In the genomic region with DNA sequence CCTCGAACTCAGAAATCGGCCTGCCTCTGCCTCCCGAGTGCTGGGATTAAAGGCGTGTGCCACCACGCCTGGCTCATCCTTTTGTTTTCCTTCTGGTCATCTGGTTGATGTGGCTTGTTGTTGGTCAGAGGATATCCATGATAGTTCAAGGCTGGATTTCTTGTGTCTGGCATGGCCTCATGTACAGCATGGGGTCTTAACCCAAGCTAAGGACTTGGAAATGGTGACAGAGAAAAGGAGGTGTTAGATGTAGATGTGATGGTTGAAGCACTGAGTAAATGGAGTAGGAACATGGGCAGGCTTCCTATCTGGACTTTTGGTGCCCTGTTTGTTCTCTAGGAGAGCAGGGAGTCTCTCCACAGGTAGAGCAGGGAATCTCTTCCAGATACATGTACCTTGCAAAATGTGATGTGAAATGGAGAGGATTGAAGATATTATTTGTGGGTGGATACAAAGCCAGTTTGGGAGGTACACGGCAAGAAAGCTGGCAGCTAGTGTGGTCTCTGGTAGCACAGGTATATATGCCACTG, we compare ENCODE assay signal across 17 mouse cellular contexts. TPM values are rescaled to one million over a fixed set of nuclear protein-coding genes. Genes with fewer than 3 reads are reported as not detected.
DNase-seq lines count a peak whose midpoint lies in the region; ATAC-seq lines count a peak whose summit lies in the region.
"Had no signal": no experiment of that assay in that cellular context is flagged by ENCODE, and none has a peak within 500 bp of the region (broad histone marks: within the 10 kb centered on the region; RNA-seq: fewer than 3 reads in every experiment).

No protein-coding gene starts in this region.

- no peak overlapping the region for H3K9ac ChIP-seq in embryonic facial prominence, embryonic 11.5 days (replicated peaks; ENCODE audit: low read length)
- no peak overlapping the region for H3K9ac ChIP-seq in kidney, embryonic 16.5 days (replicated peaks; ENCODE audit: low read length)
- H3K9ac ChIP-seq in kidney, embryonic 14.5 days (ENCODE audit: low read depth, low read length) = no peak overlapping the region
- no peak overlapping the region for H3K9ac ChIP-seq in embryonic facial prominence, embryonic 13.5 days
- no peak overlapping the region for H3K9ac ChIP-seq in neural tube, embryonic 11.5 days (ENCODE audit: low read length)

- no peaks in the 10 kb centered on the region for H3K4me1 ChIP-seq in embryonic facial prominence, embryonic 11.5 days (ENCODE audit: control insufficient read depth, insufficient read depth, low read length)
- no peaks in the 10 kb centered on the region for H3K4me1 ChIP-seq in embryonic facial prominence, embryonic 10.5 days
- no peaks in the 10 kb centered on the region for H3K4me1 ChIP-seq in kidney, embryonic 16.5 days (ENCODE audit: insufficient read depth, low read length)
- no peaks in the 10 kb centered on the region for H3K4me1 ChIP-seq in kidney, embryonic 14.5 days (ENCODE audit: control insufficient read depth, insufficient read depth, low read length)
- no peaks in the 10 kb centered on the region for H3K4me1 ChIP-seq in embryonic facial prominence, embryonic 13.5 days
- no peaks in the 10 kb centered on the region for H3K4me1 ChIP-seq in neural tube, embryonic 11.5 days (ENCODE audit: control insufficient read depth, insufficient read depth, low read length)

- H3K9me3 ChIP-seq in embryonic facial prominence, embryonic 11.5 days (replicated peaks; ENCODE audit: control insufficient read depth, low read length) = peaks cover 8% of the 10 kb centered on the region
- peaks cover 16% of the 10 kb centered on the region for H3K9me3 ChIP-seq in embryonic facial prominence, embryonic 10.5 days
- 0 out of 2 replicates have a peak, but pooled peaks cover 7% of the 10 kb centered on the region for H3K9me3 ChIP-seq in kidney, embryonic 16.5 days (ENCODE audit: low read length)
- peaks cover 9% of the 10 kb centered on the region; the same call in 1 of the 2 replicates for H3K9me3 ChIP-seq in kidney, embryonic 14.5 days (ENCODE audit: control insufficient read depth, low read length)
- H3K9me3 ChIP-seq in embryonic facial prominence, embryonic 13.5 days = no peaks in the 10 kb centered on the region
- peaks cover 2% of the 10 kb centered on the region; the same call in 1 of the 2 replicates for H3K9me3 ChIP-seq in neural tube, embryonic 11.5 days (ENCODE audit: control insufficient read depth, low read length)

- DNase-seq in embryonic facial prominence, embryonic 11.5 days (ENCODE audit: low spot score) = no peak
- no peak for DNase-seq in embryonic facial prominence, embryonic 10.5 days (ENCODE audit: low spot score)
- DNase-seq in neural tube, embryonic 11.5 days (ENCODE audit: low spot score) = no peak
- DNase-seq in gastrocnemius, postnatal 4 days (ENCODE audit: low spot score in 2 of 2) = no peak
- DNase-seq in spleen, postnatal 36 days (ENCODE audit: low spot score in 2 of 2) = no peak
- DNase-seq: cerebellum, postnatal 10 days; gastrocnemius, adult 2 months; kidney, adult 9 months; layer of hippocampus, adult 9-11 months; spleen, adult 18-20 months; thymus, postnatal 25 days had no signal

- no peaks in the 10 kb centered on the region for H3K27me3 ChIP-seq in embryonic facial prominence, embryonic 11.5 days (ENCODE audit: control insufficient read depth, insufficient read depth, low read length)
- no peaks in the 10 kb centered on the region for H3K27me3 ChIP-seq in embryonic facial prominence, embryonic 10.5 days (replicated peaks; ENCODE audit: low read depth, poor library complexity, severe bottlenecking)
- H3K27me3 ChIP-seq in kidney, embryonic 16.5 days (ENCODE audit: insufficient read depth, low read length) = no peaks in the 10 kb centered on the region
- no peaks in the 10 kb centered on the region for H3K27me3 ChIP-seq in kidney, embryonic 14.5 days (ENCODE audit: control insufficient read depth, insufficient read depth, low read length)
- no peaks in the 10 kb centered on the region for H3K27me3 ChIP-seq in embryonic facial prominence, embryonic 13.5 days
- no peaks in the 10 kb centered on the region for H3K27me3 ChIP-seq in neural tube, embryonic 11.5 days (ENCODE audit: control insufficient read depth, insufficient read depth, low read length)

- H3K36me3 ChIP-seq in embryonic facial prominence, embryonic 11.5 days (replicated peaks; ENCODE audit: control insufficient read depth, insufficient read depth, low read depth, low read length) = no peaks in the 10 kb centered on the region
- no peaks in the 10 kb centered on the region for H3K36me3 ChIP-seq in embryonic facial prominence, embryonic 10.5 days (replicated peaks)
- H3K36me3 ChIP-seq in kidney, embryonic 16.5 days (ENCODE audit: insufficient read depth, low read length) = no peaks in the 10 kb centered on the region
- H3K36me3 ChIP-seq in kidney, embryonic 14.5 days (ENCODE audit: control insufficient read depth, insufficient read depth, low read length) = no peaks in the 10 kb centered on the region
- no peaks in the 10 kb centered on the region for H3K36me3 ChIP-seq in embryonic facial prominence, embryonic 13.5 days
- H3K36me3 ChIP-seq in neural tube, embryonic 11.5 days (ENCODE audit: control insufficient read depth, insufficient read depth, low read length) = no peaks in the 10 kb centered on the region

- H3K4me2 ChIP-seq in embryonic facial prominence, embryonic 11.5 days (ENCODE audit: low read depth, low read length) = no peak overlapping the region
- H3K4me2 ChIP-seq in kidney, embryonic 16.5 days (replicated peaks; ENCODE audit: low read depth, low read length) = no peak overlapping the region
- no peak overlapping the region for H3K4me2 ChIP-seq in kidney, embryonic 14.5 days (replicated peaks; ENCODE audit: low read depth, low read length)
- no peak overlapping the region for H3K4me2 ChIP-seq in embryonic facial prominence, embryonic 13.5 days
- no peak overlapping the region for H3K4me2 ChIP-seq in neural tube, embryonic 11.5 days (ENCODE audit: low read depth)

- no peak overlapping the region for H3K4me3 ChIP-seq in embryonic facial prominence, embryonic 11.5 days (ENCODE audit: low read depth, low read length)
- H3K4me3 ChIP-seq in embryonic facial prominence, embryonic 10.5 days = no peak overlapping the region
- no peak overlapping the region for H3K4me3 ChIP-seq in kidney, embryonic 16.5 days (ENCODE audit: low read length)
- no peak overlapping the region for H3K4me3 ChIP-seq in kidney, embryonic 14.5 days (ENCODE audit: low read length)
- H3K4me3 ChIP-seq in embryonic facial prominence, embryonic 13.5 days = no peak overlapping the region
- H3K4me3 ChIP-seq in neural tube, embryonic 11.5 days (ENCODE audit: low read depth, low read length) = no peak overlapping the region
- H3K4me3 ChIP-seq: gastrocnemius, adult 2 months had no signal

- WGBS in embryonic facial prominence, embryonic 11.5 days = 81% methylated on average over 6 of the region's 6 CpGs
- WGBS in embryonic facial prominence, embryonic 10.5 days = 74% methylated on average over 6 of the region's 6 CpGs
- WGBS in kidney, embryonic 16.5 days = 70% methylated on average over 4 of the region's 6 CpGs
- WGBS in kidney, embryonic 14.5 days = 84% methylated on average over 6 of the region's 6 CpGs
- 74% methylated on average over 6 of the region's 6 CpGs for WGBS in embryonic facial prominence, embryonic 13.5 days
- WGBS in neural tube, embryonic 11.5 days = 80% methylated on average over 6 of the region's 6 CpGs

- no peak overlapping the region for H3K27ac ChIP-seq in embryonic facial prominence, embryonic 11.5 days (replicated peaks; ENCODE audit: low read depth, low read length)
- H3K27ac ChIP-seq in embryonic facial prominence, embryonic 10.5 days (replicated peaks) = no peak overlapping the region
- H3K27ac ChIP-seq in kidney, embryonic 16.5 days (ENCODE audit: low read length) = no peak overlapping the region
- H3K27ac ChIP-seq in kidney, embryonic 14.5 days (ENCODE audit: low read depth, low read length) = no peak overlapping the region
- no peak overlapping the region for H3K27ac ChIP-seq in embryonic facial prominence, embryonic 13.5 days
- no peak overlapping the region for H3K27ac ChIP-seq in neural tube, embryonic 11.5 days (ENCODE audit: low read depth, low read length)
- H3K27ac ChIP-seq: gastrocnemius, adult 2 months had no signal

- ATAC-seq in embryonic facial prominence, embryonic 11.5 days (replicated peaks; ENCODE audit: insufficient number of reproducible peaks, low FRiP score, low TSS enrichment, low read depth) = peak; percentile 34; the same call in 1 of the 2 replicates
- ATAC-seq in kidney, embryonic 16.5 days (ENCODE audit: low FRiP score, low TSS enrichment) = peak; percentile 23; the same call in 1 of the 2 replicates
- ATAC-seq in kidney, embryonic 14.5 days (ENCODE audit: low FRiP score, low TSS enrichment) = no peak
- ATAC-seq in embryonic facial prominence, embryonic 13.5 days (ENCODE audit: insufficient number of reproducible peaks, insufficient read depth, low FRiP score, low TSS enrichment, low read depth) = 0 out of 2 replicates have a peak, but pooled peaks have one; percentile 56
- peak; percentile 45; the same call in 1 of the 2 replicates for ATAC-seq in neural tube, embryonic 11.5 days (ENCODE audit: insufficient read depth, low FRiP score, low TSS enrichment)

RNA-seq across cellular contexts. Expression of a gene that starts 46.3 kb away (rescaled TPM):
- polyA plus RNA-seq in embryonic facial prominence, embryonic 11.5 days (2014; fragmentation: Nextera tagmentation; extraction: Ambion mirVana) = not detected in 2 replicates
- polyA plus RNA-seq in embryonic facial prominence, embryonic 10.5 days (2016; fragmentation: Nextera tagmentation; extraction: Ambion mirVana) = not detected in 2 replicates
- polyA plus RNA-seq in kidney, embryonic 16.5 days (2015; fragmentation: Nextera tagmentation; extraction: Ambion mirVana) = not detected in 2 replicates
- not detected in 2 replicates for polyA plus RNA-seq in kidney, embryonic 14.5 days (2014; fragmentation: Nextera tagmentation; extraction: Ambion mirVana)
- not detected in 2 replicates for polyA plus RNA-seq in embryonic facial prominence, embryonic 13.5 days (2015; fragmentation: Nextera tagmentation; extraction: Ambion mirVana)
- not detected in 2 replicates for polyA plus RNA-seq in neural tube, embryonic 11.5 days (2014; fragmentation: Nextera tagmentation; extraction: Ambion mirVana)
- total RNA-seq in gastrocnemius, postnatal 4 days (2021) = not detected
- total RNA-seq: gastrocnemius, adult 2 months; left cerebral cortex, postnatal 36 days had no signal
- polyA plus RNA-seq: heart, postnatal 0 days; lung, embryonic 16.5 days had no signal

RNA-seq across cellular contexts. Expression of a gene that starts 48.8 kb away (rescaled TPM):
- not detected in 2 replicates for polyA plus RNA-seq in embryonic facial prominence, embryonic 11.5 days (2014; fragmentation: Nextera tagmentation; extraction: Ambion mirVana)
- polyA plus RNA-seq in embryonic facial prominence, embryonic 10.5 days (2016; fragmentation: Nextera tagmentation; extraction: Ambion mirVana) = not detected in 2 replicates
- polyA plus RNA-seq in kidney, embryonic 16.5 days (2015; fragmentation: Nextera tagmentation; extraction: Ambion mirVana) = not detected in 2 replicates
- not detected in 2 replicates for polyA plus RNA-seq in kidney, embryonic 14.5 days (2014; fragmentation: Nextera tagmentation; extraction: Ambion mirVana)
- not detected in 2 replicates for polyA plus RNA-seq in embryonic facial prominence, embryonic 13.5 days (2015; fragmentation: Nextera tagmentation; extraction: Ambion mirVana)
- not detected in 2 replicates for polyA plus RNA-seq in neural tube, embryonic 11.5 days (2014; fragmentation: Nextera tagmentation; extraction: Ambion mirVana)
- not detected for total RNA-seq in gastrocnemius, postnatal 4 days (2021)
- total RNA-seq: gastrocnemius, adult 2 months; left cerebral cortex, postnatal 36 days had no signal
- polyA plus RNA-seq: heart, postnatal 0 days; lung, embryonic 16.5 days had no signal
